Mouse (Mus musculus): ENCODE data around the gene Zdhhc19. TPM values are rescaled to one million over a fixed set of nuclear protein-coding genes. Genes with fewer than 3 reads are reported as not detected.

Gene Zdhhc19
- polyA plus RNA-seq, 1 experiment: not detected

DNA sequence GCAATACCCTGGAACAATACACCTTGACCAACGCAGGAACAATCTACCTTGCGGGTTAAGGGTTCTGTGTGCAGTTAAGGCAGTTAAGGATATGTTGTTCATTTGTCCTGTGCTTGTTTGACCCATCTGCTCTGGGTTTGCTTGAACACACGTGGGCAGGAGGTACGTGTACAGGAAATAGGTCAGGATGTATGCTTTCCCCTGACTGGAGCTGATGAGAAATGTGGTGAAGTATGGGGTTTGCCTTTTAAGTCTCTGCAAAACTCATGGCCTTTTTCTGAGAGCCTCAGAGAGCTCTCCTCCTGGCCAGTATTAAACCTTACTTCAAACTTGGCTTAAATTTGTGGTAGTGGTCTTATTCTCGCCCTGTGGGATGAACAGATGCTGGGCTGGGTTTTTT lies 97.9 kb downstream of the Zdhhc19 start:
- Histone ChIP-seq H3K27me3 (ENCODE audit: control insufficient read depth, insufficient read depth, insufficient read length) (peaks cover 28% of the 10 kb centered on the region), H3K79me2 (ENCODE audit: control insufficient read depth, insufficient read depth) (no peaks in the 10 kb centered on the region), H3ac (ENCODE audit: control insufficient read depth, insufficient read length, low read depth) (no peak overlapping the region), H3K36me3 (ENCODE audit: control insufficient read depth, insufficient read depth) (no peaks in the 10 kb centered on the region), H3K79me3 (ENCODE audit: low read depth) (no peaks in the 10 kb centered on the region), H3K4me3 (ENCODE audit: insufficient read depth, poor library complexity, severe bottlenecking) (no peak overlapping the region)
- TF ChIP-seq CEBPB (IDR thresholded peaks at IDR 0.05; ENCODE audit: low read depth) (no peak), MYOG (IDR thresholded peaks at IDR 0.05; ENCODE audit: control insufficient read depth, extremely low read depth, insufficient read length) (no peak)

DNA sequence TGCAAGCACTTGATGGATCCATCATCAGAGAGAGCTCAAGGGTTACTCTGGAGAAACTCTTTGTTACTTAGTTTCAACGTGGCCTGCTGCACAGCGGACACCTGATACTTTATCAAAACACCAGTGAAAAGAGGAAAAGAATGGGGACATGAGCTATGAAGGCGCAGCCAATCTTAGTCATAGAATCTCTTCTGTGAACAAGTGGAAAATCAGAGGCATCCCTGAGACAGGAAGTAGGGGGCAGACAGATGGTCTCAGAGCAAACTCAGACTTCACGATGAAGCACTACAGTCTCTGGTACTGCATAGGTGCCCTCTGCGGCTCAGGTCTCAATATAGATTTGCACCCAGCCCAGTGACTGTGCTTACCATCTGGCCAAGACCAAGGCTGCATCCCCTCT lies 98.6 kb downstream of the Zdhhc19 start:
- H3K79me2 ChIP-seq (ENCODE audit: control insufficient read depth, insufficient read depth): no peaks in the 10 kb centered on the region

DNA sequence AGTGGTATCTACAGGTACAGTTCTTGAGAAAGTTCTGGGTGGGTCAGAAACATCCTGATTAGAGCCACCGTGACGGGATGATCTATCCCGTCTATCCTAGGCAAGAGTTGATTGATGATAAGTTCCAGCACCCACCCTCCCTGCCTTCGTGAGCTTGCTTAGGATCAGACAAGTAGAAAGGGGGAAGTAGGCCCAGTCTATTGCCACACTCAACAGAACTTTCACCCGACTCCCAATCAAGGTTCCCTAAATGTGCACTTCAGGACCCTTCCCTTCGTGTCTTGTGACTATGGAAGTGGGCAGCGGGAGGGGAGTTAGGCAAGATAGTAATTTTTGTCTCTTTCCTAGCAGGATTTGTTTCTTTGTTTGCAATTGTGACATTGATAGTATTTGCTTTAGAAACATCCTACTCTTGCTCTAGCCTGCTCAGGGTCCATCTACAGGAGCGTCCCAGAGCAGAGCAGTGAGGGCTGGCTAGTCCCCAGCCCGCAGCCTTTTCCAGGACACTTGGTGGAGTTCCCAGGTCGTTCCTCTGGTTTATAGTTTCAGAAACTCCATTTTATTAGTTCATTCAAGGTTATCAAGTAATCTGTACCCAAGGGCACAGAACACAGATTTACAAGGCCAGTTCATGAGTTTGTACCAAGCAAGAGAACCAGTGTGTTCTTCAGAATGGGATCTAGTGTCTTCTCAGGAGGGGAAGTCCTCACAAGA lies 99.2 kb downstream of the Zdhhc19 start:
- TF ChIP-seq CEBPB (IDR thresholded peaks at IDR 0.05; ENCODE audit: low read depth) (no peak), MYOG (IDR thresholded peaks at IDR 0.05; ENCODE audit: control insufficient read depth, extremely low read depth, insufficient read length) (no peak), MYOD1 (IDR thresholded peaks at IDR 0.05; ENCODE audit: control insufficient read depth, insufficient read length, low read depth) (no peak), USF1 (IDR thresholded peaks at IDR 0.05; ENCODE audit: low read depth) (no peak), MAX (IDR thresholded peaks at IDR 0.05) (no peak), FOSL1 (IDR thresholded peaks at IDR 0.05; ENCODE audit: insufficient read depth, low read length, poor library complexity, severe bottlenecking) (no peak), CTCF (IDR thresholded peaks at IDR 0.05; ENCODE audit: control insufficient read depth, insufficient read depth, insufficient read length) (no peak)
- Histone ChIP-seq H3K36me3 (ENCODE audit: control insufficient read depth, insufficient read depth) (no peaks in the 10 kb centered on the region), H3K4me3 (ENCODE audit: insufficient read depth, poor library complexity, severe bottlenecking) (no peak overlapping the region), H3K79me3 (ENCODE audit: low read depth) (no peaks in the 10 kb centered on the region), H3K27me3 (ENCODE audit: control insufficient read depth, insufficient read depth, insufficient read length) (peaks cover 19% of the 10 kb centered on the region), H3ac (ENCODE audit: control insufficient read depth, insufficient read length, low read depth) (no peak overlapping the region), H3K79me2 (ENCODE audit: control insufficient read depth, insufficient read depth) (no peaks in the 10 kb centered on the region)

More for the DNA sequence above, 98.6 kb downstream of the Zdhhc19 start:
- TF ChIP-seq MYOD1 (IDR thresholded peaks at IDR 0.05; ENCODE audit: control insufficient read depth, insufficient read length, low read depth) (no peak), CEBPB (IDR thresholded peaks at IDR 0.05; ENCODE audit: low read depth) (no peak), CTCF (IDR thresholded peaks at IDR 0.05; ENCODE audit: control insufficient read depth, insufficient read depth, insufficient read length) (no peak), FOSL1 (IDR thresholded peaks at IDR 0.05; ENCODE audit: insufficient read depth, low read length, poor library complexity, severe bottlenecking) (no peak), MAX (IDR thresholded peaks at IDR 0.05) (no peak), USF1 (IDR thresholded peaks at IDR 0.05; ENCODE audit: low read depth) (no peak), MYOG (IDR thresholded peaks at IDR 0.05; ENCODE audit: control insufficient read depth, extremely low read depth, insufficient read length) (no peak)
- Histone ChIP-seq H3K36me3 (ENCODE audit: control insufficient read depth, insufficient read depth) (no peaks in the 10 kb centered on the region), H3K79me3 (ENCODE audit: low read depth) (no peaks in the 10 kb centered on the region), H3ac (ENCODE audit: control insufficient read depth, insufficient read length, low read depth) (no peak overlapping the region), H3K4me3 (ENCODE audit: insufficient read depth, poor library complexity, severe bottlenecking) (no peak overlapping the region), H3K27me3 (ENCODE audit: control insufficient read depth, insufficient read depth, insufficient read length) (peaks cover 22% of the 10 kb centered on the region)

DNA sequence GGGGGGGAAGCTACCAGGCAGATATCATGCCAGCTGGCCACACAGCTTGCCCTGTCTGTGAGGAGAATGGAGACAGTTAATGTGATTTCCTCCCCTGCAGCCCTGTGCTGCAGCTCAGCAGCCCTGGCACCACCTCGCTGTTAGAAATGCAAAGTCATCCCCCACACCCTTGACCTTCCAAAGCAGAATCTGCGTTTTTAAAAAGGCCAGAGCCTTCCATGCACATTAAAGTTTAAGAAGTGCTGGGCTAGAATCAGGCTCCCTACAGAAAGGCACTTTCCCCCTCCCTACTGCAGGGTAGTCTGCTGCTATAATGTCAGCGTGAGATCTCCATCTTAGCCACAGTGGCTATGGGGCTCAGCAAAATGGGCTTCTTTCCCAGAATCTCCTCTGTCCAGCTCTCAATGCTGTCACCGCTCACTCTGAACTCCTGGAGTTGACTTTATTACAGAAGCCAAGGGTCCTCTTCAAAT lies 101.9 kb downstream of the Zdhhc19 start:
- no peaks in the 10 kb centered on the region for H3K79me2 ChIP-seq (ENCODE audit: control insufficient read depth, insufficient read depth)
- H3ac ChIP-seq (ENCODE audit: control insufficient read depth, insufficient read length, low read depth): no peak overlapping the region
- H3K4me3 ChIP-seq (ENCODE audit: insufficient read depth, poor library complexity, severe bottlenecking): no peak overlapping the region
- H3K79me3 ChIP-seq (ENCODE audit: low read depth): no peaks in the 10 kb centered on the region
- no peaks in the 10 kb centered on the region for H3K36me3 ChIP-seq (ENCODE audit: control insufficient read depth, insufficient read depth)
- peaks cover 4% of the 10 kb centered on the region for H3K27me3 ChIP-seq (ENCODE audit: control insufficient read depth, insufficient read depth, insufficient read length)
- TF ChIP-seq MYOD1 (IDR thresholded peaks at IDR 0.05; ENCODE audit: control insufficient read depth, insufficient read length, low read depth) (no peak), MAX (IDR thresholded peaks at IDR 0.05) (no peak), FOSL1 (IDR thresholded peaks at IDR 0.05; ENCODE audit: insufficient read depth, low read length, poor library complexity, severe bottlenecking) (no peak), USF1 (IDR thresholded peaks at IDR 0.05; ENCODE audit: low read depth) (no peak)

DNA sequence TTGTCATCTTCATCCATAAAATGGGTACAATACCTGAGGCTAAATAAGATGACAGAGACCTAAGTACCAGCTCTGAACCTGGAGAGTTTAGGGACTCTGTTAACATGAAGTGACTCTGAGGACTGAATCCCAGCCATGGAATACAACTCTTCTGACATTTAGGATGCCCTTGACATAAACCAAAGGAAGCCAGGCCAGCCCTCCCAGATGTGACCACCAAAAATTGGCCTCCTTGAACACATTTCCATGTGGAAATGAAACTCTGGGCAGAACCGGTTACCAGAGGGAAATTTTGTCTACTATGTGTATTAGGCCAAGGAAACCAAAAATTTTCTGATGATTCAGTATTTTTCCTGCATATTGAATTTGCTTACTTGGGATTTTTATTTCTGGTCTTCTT lies 103.1 kb downstream of the Zdhhc19 start:
- H3K36me3 ChIP-seq (ENCODE audit: control insufficient read depth, insufficient read depth): no peaks in the 10 kb centered on the region
- H3K79me2 ChIP-seq (ENCODE audit: control insufficient read depth, insufficient read depth): no peaks in the 10 kb centered on the region
- TF ChIP-seq MYOG (IDR thresholded peaks at IDR 0.05; ENCODE audit: control insufficient read depth, extremely low read depth, insufficient read length): no peak
- TF ChIP-seq MAX (IDR thresholded peaks at IDR 0.05): no peak
- TF ChIP-seq CEBPB (IDR thresholded peaks at IDR 0.05; ENCODE audit: low read depth): no peak
- TF ChIP-seq CTCF (IDR thresholded peaks at IDR 0.05; ENCODE audit: control insufficient read depth, insufficient read depth, insufficient read length): no peak
- TF ChIP-seq USF1 (IDR thresholded peaks at IDR 0.05; ENCODE audit: low read depth): no peak
- no peak for TF ChIP-seq FOSL1 (IDR thresholded peaks at IDR 0.05; ENCODE audit: insufficient read depth, low read length, poor library complexity, severe bottlenecking)
- no peak for TF ChIP-seq MYOD1 (IDR thresholded peaks at IDR 0.05; ENCODE audit: control insufficient read depth, insufficient read length, low read depth)
- no peaks in the 10 kb centered on the region for H3K27me3 ChIP-seq (ENCODE audit: control insufficient read depth, insufficient read depth, insufficient read length)
- no peaks in the 10 kb centered on the region for H3K79me3 ChIP-seq (ENCODE audit: low read depth)
- no peak overlapping the region for H3K4me3 ChIP-seq (ENCODE audit: insufficient read depth, poor library complexity, severe bottlenecking)
- H3ac ChIP-seq (ENCODE audit: control insufficient read depth, insufficient read length, low read depth): no peak overlapping the region

DNA sequence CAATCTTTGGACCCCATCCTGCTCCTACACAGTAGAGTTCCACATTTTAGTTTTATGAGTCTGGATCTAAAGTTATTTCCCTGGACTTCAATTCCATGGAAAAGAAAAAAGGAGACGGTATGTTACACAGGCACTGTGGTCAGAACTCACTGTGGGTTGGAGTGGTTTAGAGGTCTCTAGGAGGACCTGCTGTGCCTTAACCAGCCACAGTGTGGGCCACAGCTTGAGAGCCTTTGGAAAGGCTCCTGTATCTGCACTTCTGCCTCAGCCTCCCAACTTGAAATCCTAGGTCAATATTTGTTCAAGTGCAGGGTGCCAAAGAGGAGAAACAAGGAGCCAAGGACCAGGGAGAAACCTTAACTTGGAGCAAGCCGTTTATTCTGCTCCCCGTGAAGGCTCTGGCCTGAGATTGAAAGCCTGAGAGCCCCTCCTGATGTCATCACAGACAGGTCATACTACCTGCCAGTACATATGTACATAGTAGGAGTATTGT lies 106.2 kb downstream of the Zdhhc19 start:
- H3K79me2 ChIP-seq (ENCODE audit: control insufficient read depth, insufficient read depth): no peaks in the 10 kb centered on the region
- no peaks in the 10 kb centered on the region for H3K36me3 ChIP-seq (ENCODE audit: control insufficient read depth, insufficient read depth)
- TF ChIP-seq MAX (IDR thresholded peaks at IDR 0.05) (no peak), FOSL1 (IDR thresholded peaks at IDR 0.05; ENCODE audit: insufficient read depth, low read length, poor library complexity, severe bottlenecking) (no peak), MYOD1 (IDR thresholded peaks at IDR 0.05; ENCODE audit: control insufficient read depth, insufficient read length, low read depth) (no peak)
- no peaks in the 10 kb centered on the region for H3K27me3 ChIP-seq (ENCODE audit: control insufficient read depth, insufficient read depth, insufficient read length)
- H3ac ChIP-seq (ENCODE audit: control insufficient read depth, insufficient read length, low read depth): no peak overlapping the region
- H3K79me3 ChIP-seq (ENCODE audit: low read depth): no peaks in the 10 kb centered on the region
- no peak overlapping the region for H3K4me3 ChIP-seq (ENCODE audit: insufficient read depth, poor library complexity, severe bottlenecking)
